Mouse (Mus musculus): ENCODE data around the gene Mcm6.
"Not testable (repeated sequence)": the region's sequence is repeated elsewhere in the genome, so short reads cannot be mapped to it uniquely, and the experiment has no call there.

Gene Mcm6

DNA sequence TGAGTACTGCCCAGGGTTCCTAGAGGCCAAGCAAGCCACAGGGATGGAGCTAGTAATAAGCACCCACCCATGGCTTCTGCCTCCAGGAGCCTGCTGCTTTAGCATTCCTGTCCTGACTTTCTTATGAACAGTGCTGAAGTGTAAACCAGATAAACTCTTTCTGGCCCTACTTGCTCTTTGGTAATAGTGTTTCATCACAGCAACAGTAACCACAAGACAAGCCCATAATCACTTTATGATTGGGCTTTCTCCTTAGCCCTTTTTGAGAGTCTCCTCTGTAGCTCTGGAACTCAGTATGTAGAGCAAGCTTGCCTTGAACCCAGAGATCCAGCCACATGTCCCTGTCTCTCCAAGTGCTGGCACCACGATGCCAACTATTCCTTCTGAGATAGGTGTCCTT lies 29.2 kb downstream of the Mcm6 start:
- no peak for DNase-seq (ENCODE audit: low read depth, low spot score)

DNA sequence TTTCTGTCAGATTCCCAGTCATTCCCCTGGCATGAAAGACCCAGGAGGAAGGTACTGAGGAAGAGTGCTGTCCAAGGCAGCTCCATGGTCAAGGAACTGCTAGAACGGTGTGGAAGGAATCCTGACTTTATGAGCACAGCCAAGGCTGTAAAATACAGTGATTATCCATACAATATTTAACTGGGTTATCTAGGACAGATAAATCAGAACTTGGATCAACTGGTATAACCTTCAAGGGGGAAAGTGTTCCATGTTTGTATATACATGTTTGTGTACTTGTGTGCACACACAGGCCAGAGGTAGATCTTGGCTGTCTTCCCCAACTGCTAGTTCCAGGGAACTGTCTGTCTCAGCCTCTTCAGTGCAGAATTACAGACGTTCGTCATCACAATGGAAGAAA lies 31.2 kb downstream of the Mcm6 start, which contains the start of gene Lct:
Gene Lct, minus strand, starts transcription at position 101 of the 400 bp plus-strand sequence.
- DNase-seq (ENCODE audit: low read depth, low spot score), result no peak

DNA sequence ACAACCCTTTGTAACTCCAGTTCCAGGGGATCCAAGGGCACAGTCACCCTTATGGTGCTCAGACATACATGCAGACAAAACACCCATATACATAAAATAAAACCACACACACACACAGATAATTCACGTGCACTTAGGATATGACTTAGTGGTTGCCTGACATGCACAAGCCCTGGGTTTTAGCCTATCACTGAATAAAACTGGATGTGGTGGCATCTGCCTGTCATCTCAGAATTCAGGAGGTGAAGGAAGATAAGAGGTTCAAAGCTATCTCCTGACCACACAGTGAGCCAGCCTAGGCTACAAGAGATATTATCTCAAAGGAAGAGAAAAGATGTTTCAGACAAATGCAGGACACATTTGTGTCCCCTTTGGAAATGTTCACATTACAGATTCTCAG lies 32.3 kb downstream of the Mcm6 start:
- DNase-seq (ENCODE audit: low read depth, low spot score), result no peak

DNA sequence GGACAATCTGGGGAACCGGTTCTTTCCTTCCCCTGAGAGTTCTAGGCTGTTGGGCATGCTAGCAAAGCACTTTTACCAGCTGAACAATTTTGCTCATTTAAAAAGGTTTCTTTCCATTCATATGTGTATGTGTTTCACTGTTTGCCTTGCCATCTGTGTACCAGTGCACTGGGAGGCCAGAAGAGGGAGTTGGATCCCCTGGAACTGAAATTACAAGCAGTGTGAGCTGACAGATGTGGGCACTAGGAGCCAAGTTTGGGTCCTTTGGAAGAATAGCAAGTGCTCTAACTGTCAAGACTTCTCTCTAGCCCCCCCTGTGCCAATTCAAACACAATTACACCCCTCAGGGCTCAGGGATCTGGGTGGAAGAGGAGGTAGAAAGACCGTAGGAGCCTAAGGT lies 34.7 kb downstream of the Mcm6 start:
- DNase-seq (ENCODE audit: low read depth, low spot score), result no peak

DNA sequence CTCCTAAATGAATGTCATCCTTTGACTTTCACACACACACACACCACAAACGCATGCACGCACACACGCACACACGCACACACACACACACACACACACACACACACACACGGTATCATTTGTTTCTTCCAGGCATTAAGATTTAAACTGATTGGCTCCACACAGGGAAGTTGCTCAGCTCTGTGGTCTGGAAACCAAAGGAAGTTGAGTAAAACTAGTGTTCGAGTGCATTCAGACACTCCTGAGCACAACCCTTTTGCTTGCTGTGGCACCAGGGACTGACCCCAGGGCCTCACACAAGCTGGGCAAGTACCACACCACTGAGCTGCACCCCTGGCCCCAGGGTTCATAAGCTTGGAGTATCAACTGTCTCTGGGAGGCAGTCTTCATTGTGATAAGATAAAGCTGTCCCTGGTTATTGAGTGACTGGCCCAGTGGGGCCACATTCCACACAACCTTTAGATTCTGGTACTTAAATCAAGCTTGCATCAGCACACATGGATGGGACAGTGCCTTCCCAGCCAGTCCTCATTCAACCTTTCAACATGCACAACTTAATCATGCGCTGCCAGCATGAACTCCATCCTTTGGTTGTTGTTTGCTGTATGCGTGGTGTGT lies 36.3 kb downstream of the Mcm6 start:
- DNase-seq (ENCODE audit: low read depth, low spot score), result no peak

DNA sequence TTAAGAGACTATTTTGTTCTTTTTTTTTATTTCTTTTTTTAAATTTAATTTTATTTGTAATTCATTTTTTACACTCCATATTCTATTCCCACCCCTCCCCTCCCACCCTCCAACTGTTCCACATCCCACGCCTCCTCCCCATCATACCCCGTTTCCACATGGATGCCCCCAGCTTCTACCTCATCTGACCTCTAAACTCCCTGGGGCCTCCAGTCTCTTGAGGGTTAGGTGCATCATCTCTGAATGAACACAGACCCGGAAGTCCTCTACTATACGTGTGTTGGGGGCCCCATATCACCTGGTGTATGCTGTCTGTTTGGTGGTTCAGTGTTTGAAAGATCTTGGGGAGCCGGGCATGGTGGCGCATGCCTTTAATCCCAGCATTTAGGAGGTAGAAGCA lies 40.2 kb downstream of the Mcm6 start:
- not testable (repeated sequence) for DNase-seq (ENCODE audit: low read depth, low spot score)

DNA sequence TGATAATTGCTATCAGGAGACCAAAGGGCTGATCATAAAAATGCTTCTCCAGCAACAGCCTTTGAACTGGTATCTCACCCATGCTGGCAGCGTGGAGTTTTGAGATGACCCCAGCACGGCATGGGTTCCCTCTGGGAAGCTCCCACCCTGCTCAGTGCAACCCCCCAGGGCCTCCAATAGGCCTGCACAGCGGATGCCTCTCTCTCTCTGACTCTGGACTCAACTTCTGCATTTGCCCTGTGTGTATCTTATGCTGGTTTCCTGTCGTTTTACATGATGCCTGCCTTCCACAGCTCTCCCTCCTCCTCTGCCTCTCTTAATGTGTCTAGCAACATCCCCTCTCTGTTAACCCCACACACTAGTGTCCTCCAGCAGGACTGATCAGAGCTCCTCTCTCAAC lies 44.8 kb downstream of the Mcm6 start:
- no peak for DNase-seq (ENCODE audit: low read depth, low spot score)

DNA sequence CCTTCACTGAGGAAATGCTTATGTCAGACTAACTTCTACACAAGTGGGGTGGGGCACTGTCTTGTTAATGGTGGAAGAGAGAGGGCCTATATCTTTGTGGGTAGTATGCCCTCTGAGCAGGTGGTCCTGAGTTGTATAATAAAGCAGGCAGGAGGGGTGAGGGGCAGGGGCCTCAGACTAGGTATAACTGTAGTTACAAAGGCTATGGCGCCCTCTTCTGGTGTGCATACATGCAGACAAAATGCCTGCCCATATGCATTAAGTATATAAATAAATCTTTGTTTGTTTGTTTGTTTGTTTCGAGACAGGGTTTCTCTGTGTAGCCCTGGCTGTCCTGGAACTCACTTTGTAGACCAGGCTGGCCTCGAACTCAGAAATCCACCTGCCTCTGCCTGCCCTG lies 50.4 kb downstream of the Mcm6 start:
- no peak for DNase-seq (ENCODE audit: low read depth, low spot score)

DNA sequence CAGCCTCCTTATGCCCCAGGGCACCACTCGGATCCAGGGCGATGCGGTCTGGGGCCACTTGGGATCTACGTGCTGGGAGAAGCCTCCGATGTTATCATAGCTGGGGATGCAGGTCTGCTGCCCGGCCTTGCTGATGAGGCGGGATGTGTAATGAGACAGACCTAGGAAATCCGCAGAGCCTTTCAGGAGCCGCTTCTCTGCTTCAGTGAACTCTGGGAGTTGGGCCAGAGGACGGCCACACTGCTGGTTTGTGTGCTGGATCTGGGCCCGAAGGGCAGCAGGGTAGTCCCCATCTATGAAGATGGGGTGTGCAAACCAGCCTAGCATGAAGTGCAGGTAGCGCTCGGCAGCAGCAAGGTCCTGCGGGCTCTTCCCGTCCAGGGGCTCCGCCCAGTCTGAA lies 55.6 kb downstream of the Mcm6 start:
- peak; percentile 17 for DNase-seq (ENCODE audit: low read depth, low spot score)

DNA sequence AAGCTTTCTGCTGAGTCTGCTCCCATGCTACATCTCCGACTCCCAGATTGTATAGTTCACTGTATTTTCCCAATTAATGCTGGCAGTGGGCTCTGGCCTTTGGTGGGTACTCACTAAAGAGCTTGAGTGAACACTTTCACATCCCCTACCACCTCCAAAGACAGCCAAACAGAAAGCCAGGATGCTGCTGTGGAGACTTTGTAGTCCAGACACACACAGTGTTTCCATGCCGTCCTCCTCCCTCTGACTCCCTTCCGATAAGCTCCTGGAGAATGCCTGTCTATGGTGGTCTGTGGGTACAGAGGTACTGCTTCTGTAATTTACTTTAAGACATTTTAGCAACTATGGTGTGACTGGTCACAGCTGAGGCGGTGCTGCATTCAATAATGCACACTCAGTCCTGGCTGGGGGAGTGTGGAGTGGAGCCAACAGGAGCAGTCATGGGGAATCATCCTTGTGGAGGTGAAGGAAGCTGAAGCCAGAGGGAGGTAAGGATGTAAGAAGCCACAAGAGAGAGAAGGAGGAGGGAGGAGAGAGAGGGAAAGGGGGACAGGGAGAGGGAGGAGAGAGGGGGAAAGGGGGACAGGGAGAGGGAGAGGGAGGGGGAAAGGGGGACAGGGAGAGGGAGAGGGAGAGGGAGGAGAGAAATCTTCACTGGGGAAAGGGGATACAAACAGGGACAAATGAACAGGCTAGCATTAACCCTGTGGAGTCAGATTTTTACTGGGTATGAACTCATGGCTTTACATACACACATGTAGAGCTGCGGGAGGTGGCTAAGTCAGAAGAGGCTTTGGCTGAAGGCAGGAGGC lies 63.5 kb downstream of the Mcm6 start:
- no peak for DNase-seq (ENCODE audit: low read depth, low spot score)

DNA sequence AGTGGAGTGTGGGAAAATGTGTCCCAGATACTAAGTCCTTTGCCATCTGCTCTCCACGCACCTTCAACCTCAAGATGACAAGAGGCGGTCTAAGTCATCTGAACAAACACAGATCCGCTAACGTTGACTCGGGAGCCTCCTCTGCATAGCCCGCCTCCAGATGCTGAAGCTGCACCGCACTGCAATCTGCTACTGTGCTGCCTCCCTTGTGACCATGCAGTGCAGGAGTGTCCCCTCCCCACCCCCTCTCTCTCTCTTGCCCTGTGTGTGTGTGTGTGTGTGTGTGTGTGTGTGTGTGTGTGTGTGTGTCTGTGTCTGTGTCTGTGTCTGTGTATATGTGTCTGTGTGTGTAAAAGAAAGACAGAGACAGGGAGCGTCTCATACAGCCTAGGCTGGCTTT lies 64.2 kb downstream of the Mcm6 start:
- no peak for DNase-seq (ENCODE audit: low read depth, low spot score)

DNA sequence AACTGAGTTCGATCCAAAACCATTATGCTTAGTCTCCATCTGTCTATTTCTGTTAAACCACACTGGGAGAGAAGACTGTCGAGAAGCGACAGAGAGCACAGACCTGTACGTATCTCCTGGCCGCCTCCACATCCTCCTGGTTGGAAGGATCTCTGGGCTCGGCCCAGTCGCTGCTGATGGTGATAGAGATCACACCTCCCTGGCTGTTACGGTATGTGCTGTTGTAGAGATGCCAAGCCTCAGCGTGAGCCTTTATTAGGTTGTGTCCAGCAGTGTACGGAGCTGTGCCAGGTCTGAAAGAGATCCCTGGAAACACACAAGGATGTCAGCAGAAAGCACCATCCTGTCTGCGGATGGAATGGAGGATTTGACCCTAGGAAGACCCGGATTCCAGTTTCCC lies 65.9 kb downstream of the Mcm6 start:
- DNase-seq (ENCODE audit: low read depth, low spot score), result no peak

DNA sequence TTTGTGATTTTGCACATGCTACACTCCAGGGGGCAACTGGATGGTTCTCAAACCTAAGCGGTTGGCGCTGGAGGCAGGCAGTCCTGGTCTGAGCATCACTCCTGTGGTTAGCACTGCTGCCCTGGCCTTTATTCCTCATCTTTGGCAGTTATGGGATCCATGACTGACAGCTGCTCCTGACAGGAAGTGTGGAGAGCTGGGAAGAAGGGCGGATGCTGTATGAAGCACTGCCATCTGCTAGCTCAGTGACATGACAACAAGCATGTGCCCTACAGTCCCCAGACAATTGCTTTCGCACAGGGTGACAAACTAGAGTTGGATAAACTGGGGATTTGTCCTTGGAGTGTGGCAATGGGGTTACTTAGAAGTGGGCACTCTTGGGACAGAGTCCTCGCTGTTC lies 69.2 kb downstream of the Mcm6 start:
- DNase-seq (ENCODE audit: low read depth, low spot score), result no peak

DNA sequence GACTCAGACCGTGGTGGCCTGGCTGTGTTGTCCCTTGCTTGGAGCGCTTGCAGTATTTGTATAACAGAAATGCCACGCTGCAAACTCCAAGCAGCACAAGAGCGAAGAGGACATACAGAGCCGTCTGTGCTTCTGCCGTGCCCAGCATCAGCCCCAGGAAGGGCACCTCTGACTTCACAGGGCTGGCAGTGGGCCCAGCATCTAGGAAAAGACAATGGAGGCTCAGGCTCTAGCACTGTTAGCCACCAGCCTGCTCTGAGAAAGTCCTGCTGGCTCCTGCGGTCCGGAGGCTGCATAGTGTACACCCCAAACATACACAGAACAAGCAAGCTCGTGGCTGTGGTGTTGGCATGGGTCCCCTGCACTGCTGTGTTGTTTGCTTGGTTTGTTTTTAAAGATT lies 74.3 kb downstream of the Mcm6 start:
- DNase-seq (ENCODE audit: low read depth, low spot score), result no peak

DNA sequence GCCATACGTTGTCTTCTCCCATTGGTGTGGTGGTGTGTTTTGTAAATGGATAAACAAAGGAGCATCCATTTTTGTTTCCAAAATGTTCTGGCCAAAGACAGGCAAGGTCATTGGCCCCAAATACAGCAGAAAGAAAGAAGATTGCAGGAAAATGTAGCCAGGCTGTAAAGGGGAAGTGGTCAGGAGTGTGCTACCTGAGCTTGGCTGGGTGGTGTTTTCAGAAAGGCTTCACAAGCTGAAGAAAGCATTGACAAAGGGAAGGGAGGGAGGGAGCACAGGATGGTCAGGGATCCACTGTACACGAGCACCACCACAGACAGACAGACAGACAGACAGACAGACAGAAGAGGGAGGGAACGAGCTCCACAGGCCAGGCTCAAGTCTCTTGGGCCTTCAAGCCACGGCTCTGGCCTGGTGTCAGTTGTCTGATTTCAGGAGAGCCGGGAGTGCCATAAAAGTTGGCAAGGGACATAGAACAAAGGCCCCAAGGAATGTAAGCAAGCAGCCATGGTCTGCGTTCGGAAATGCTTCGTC lies 75.2 kb downstream of the Mcm6 start:
- DNase-seq (ENCODE audit: low read depth, low spot score), result no peak

DNA sequence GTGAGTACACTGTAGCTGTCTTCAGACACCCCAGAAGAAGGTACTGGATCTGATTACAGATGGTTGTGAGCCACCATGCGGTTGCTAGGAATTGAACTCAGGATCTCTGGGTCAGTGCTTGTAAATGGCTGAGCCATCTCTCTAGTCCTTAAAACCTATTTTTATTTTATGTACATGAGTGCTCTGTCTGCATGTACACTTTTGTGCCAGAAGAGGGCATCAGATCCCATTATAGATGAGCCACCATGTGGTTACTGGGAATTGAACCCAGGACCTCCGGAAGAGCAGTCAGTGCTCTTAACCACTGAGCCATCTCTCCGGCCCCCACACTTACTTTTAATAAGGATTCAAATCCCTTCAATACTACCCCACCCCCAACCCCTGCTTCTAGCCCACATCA lies 76.5 kb downstream of the Mcm6 start:
- DNase-seq (ENCODE audit: low read depth, low spot score), result no peak

DNA sequence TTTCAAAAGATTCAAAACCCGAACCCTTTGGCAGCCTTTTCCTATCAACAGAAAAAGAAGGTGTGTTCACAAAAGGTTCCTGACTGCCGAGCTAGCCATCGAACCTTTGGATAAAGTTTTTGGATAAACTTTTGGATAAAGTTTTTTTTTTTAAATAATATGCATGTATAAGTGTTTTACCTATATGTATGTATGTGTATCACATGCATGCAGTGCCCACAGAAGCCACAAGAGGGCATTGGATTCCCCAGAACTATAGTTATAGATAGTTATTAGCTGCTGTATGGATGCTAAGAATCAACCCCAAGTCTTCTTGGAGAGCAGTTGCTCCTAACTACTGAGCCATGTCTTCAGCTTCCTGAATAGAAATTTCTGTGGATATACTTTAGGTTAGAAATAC lies 77.7 kb downstream of the Mcm6 start:
- DNase-seq (ENCODE audit: low read depth, low spot score), result no peak

All from retina, postnatal 7 days (tissue).